Mouse (Mus musculus) CH12.LX (cell line): ENCODE results near the gene Tssk6.

Experiments used
- ELF1 ChIP-seq: IDR thresholded peaks from 2 replicates; pipeline ENCODE4 v1.6.1; 2014; ENCODE audit warnings: low read depth, mild to moderate bottlenecking, inconsistent platforms, low read length, improper control_type of control experiment
- TCF12 ChIP-seq: IDR thresholded peaks from 2 replicates; pipeline ENCODE4 v1.6.1; 2014; ENCODE audit warnings: low read depth, mild to moderate bottlenecking, inconsistent platforms, low read length, improper control_type of control experiment

GRCm38 (mm10) chr8:69912478-69913074 is 10.6 kb downstream of the Tssk6 start:
- TF ChIP-seq ELF1 (no peak), TCF12 (no peak)
